Mouse (Mus musculus) lung, embryonic 14.5 days (tissue): Measurements from ENCODE around the gene Ywhah. TPM values are rescaled to one million over a fixed set of nuclear protein-coding genes. Genes with fewer than 3 reads are reported as not detected.

ENCODE experiments used
- ATAC-seq: fragments of 200-750 bp; cut with Nextera tagmentation; 2 replicates; pipeline ENCODE4 v1.8.0; 2017; ENCODE audit warnings: mild to moderate bottlenecking, moderate TSS enrichment, moderate library complexity; ENCODE audit not compliant: insufficient read depth
- DNase-seq: peaks from one replicate; pipeline ENCODE4 v3.0.0-alpha.2; 2015
- H3K27ac ChIP-seq: fragments of 300-500 bp; sonication (generic); 2 replicates; pipeline ENCODE4 v1.5.1; 2014; ENCODE audit warnings: low read depth, mild to moderate bottlenecking, moderate library complexity
- H3K27me3 ChIP-seq: fragments of 300-500 bp; sonication (generic); 2 replicates; pipeline ENCODE4 v1.6.1; 2014; ENCODE audit warnings: low read length, control low read depth; ENCODE audit not compliant: insufficient read depth
- H3K36me3 ChIP-seq: fragments of 300-500 bp; sonication (generic); 2 replicates; pipeline ENCODE4 v1.6.1; 2014; ENCODE audit warnings: control low read depth; ENCODE audit not compliant: insufficient read depth
- H3K4me1 ChIP-seq: fragments of 300-500 bp; sonication (generic); 2 replicates; pipeline ENCODE4 v1.6.1; 2014; ENCODE audit warnings: antibody characterized with exemption, control low read depth; ENCODE audit not compliant: insufficient read depth
- H3K4me2 ChIP-seq: fragments of 300-500 bp; sonication (generic); 2 replicates; pipeline ENCODE4 v1.6.1; 2014; ENCODE audit warnings: mild to moderate bottlenecking
- H3K4me3 ChIP-seq: fragments of 300-500 bp; sonication (generic); 2 replicates; pipeline ENCODE4 v1.5.1; 2014; ENCODE audit warnings: low read depth, low read length
- H3K9ac ChIP-seq: fragments of 300-500 bp; sonication (generic); 2 replicates; pipeline ENCODE4 v1.6.1; 2014
- H3K9me3 ChIP-seq: fragments of 300-500 bp; sonication (generic); 2 replicates; pipeline ENCODE4 v1.6.1; 2016; ENCODE audit warnings: low read depth, low read length, control low read depth
- CTCF ChIP-seq: IDR thresholded peaks from 2 replicates; pipeline ENCODE4 v1.5.1; 2016; ENCODE audit warnings: antibody characterized with exemption, low read depth
- WGBS: fragments of 180-500 bp; shearing (Covaris S2); extraction: QIAGEN DNeasy Blood & Tissue Kit; methylation state at CpG from one replicate; pipeline ENCODE4 v1.1.7; 2014; 5-methylcytosine and 5-hydroxymethylcytosine counted together
- polyA plus RNA-seq: library from polyadenylated mRNA; unstranded; fragments of >200 nt; fragmentation: Nextera tagmentation; extraction: Ambion mirVana; gene quantifications from 2 replicates; pipeline ENCODE4 v1.2.1, GENCODE M21; 2014

Ywhah gene
- polyA plus RNA-seq, 1 experiment from 2014 or later = 415 TPM

- no peak overlapping the region for H3K9ac ChIP-seq
- no peak overlapping the region for H3K4me2 ChIP-seq
- 36% methylated on average over 15 of the region's 15 CpGs for WGBS
- no peak for TF ChIP-seq CTCF
- H3K4me1 ChIP-seq = no peaks in the 10 kb centered on the region
- no peak overlapping the region for H3K4me3 ChIP-seq
- H3K27ac ChIP-seq = no peak overlapping the region
- H3K27me3 ChIP-seq = no peaks in the 10 kb centered on the region
- peak; percentile 43 for DNase-seq
- H3K36me3 ChIP-seq = no peaks in the 10 kb centered on the region
- ATAC-seq = no peak
- no peaks in the 10 kb centered on the region for H3K9me3 ChIP-seq
These were observed 7.2 kb upstream of the Ywhah start for GRCm38 (mm10) chr5:33011132-33012106.

- Histone ChIP-seq H3K4me1 (no peaks in the 10 kb centered on the region), H3K9me3 (no peaks in the 10 kb centered on the region), H3K4me3 (no peak overlapping the region), H3K36me3 (no peaks in the 10 kb centered on the region), H3K4me2 (no peak overlapping the region), H3K27me3 (no peaks in the 10 kb centered on the region), H3K27ac (no peak overlapping the region), H3K9ac (no peak overlapping the region)
- DNase-seq = no peak
- WGBS = 72% methylated on average over 1 of the region's 1 CpGs
- no peak for TF ChIP-seq CTCF
- ATAC-seq = no peak
These were observed 4.5 kb upstream of the Ywhah start for GRCm38 (mm10) chr5:33014096-33014495.

GRCm38 (mm10) chr5:33015579-33015978 is 3.0 kb upstream of the Ywhah start:
- H3K9ac ChIP-seq = no peak overlapping the region
- TF ChIP-seq CTCF = no peak
- WGBS = 52% methylated on average over 5 of the region's 5 CpGs
- no peak overlapping the region for H3K4me3 ChIP-seq
- H3K36me3 ChIP-seq = 0 out of 2 replicates have a peak, but pooled peaks cover 3% of the 10 kb centered on the region
- H3K4me2 ChIP-seq = no peak overlapping the region
- H3K9me3 ChIP-seq = no peaks in the 10 kb centered on the region
- H3K27ac ChIP-seq = no peak overlapping the region
- peaks cover 3% of the 10 kb centered on the region; the same call in 1 of the 2 replicates for H3K4me1 ChIP-seq
- DNase-seq = no peak
- no peak for ATAC-seq
- H3K27me3 ChIP-seq = no peaks in the 10 kb centered on the region

GRCm38 (mm10) chr5:33018189-33018560 is 441 bp upstream of the Ywhah start:
- WGBS = 3% methylated on average over 14 of the region's 15 CpGs
- Histone ChIP-seq H3K27me3 (no peaks in the 10 kb centered on the region), H3K36me3 (peaks cover 16% of the 10 kb centered on the region; the same call in 1 of the 2 replicates), H3K4me2 (peak overlapping the region; percentile 75), H3K27ac (peak overlapping the region; percentile 99), H3K9ac (peak overlapping the region; percentile 70), H3K4me3 (peak overlapping the region; percentile 70), H3K4me1 (peaks cover 4% of the 10 kb centered on the region; the same call in 1 of the 2 replicates), H3K9me3 (no peaks in the 10 kb centered on the region)
- DNase-seq (no peak), ATAC-seq (peak; percentile 73)
- TF ChIP-seq CTCF = no peak

- 0% methylated on average over 12 of the region's 12 CpGs for WGBS
- DNase-seq = peak; percentile 41
- Histone ChIP-seq H3K4me1 (peaks cover 4% of the 10 kb centered on the region; the same call in 1 of the 2 replicates), H3K9me3 (no peaks in the 10 kb centered on the region), H3K27ac (peak overlapping the region; percentile 99), H3K4me3 (peak overlapping the region; percentile 70), H3K9ac (peak overlapping the region; percentile 85), H3K4me2 (peak overlapping the region; percentile 82), H3K36me3 (peaks cover 27% of the 10 kb centered on the region), H3K27me3 (no peaks in the 10 kb centered on the region)
- no peak for ATAC-seq
- no peak for TF ChIP-seq CTCF
These were observed 808 bp downstream of the Ywhah start for GRCm38 (mm10) chr5:33019426-33019821.

- H3K9me3 ChIP-seq = no peaks in the 10 kb centered on the region
- ATAC-seq = no peak
- no peak overlapping the region for H3K4me3 ChIP-seq
- no peak for DNase-seq
- H3K9ac ChIP-seq = no peak overlapping the region
- TF ChIP-seq CTCF = peak; percentile 35; the same call in 1 of the 2 replicates
- no peaks in the 10 kb centered on the region for H3K27me3 ChIP-seq
- no peak overlapping the region for H3K27ac ChIP-seq
- H3K4me2 ChIP-seq = no peak overlapping the region
- 84% methylated on average over 2 of the region's 2 CpGs for WGBS
- peaks cover 47% of the 10 kb centered on the region for H3K36me3 ChIP-seq
- peaks cover 4% of the 10 kb centered on the region; the same call in 1 of the 2 replicates for H3K4me1 ChIP-seq
These were observed 3.0 kb downstream of the Ywhah start for GRCm38 (mm10) chr5:33021622-33022021.

GRCm38 (mm10) chr5:33023337-33023736 is 4.7 kb downstream of the Ywhah start:
- no peak for ATAC-seq
- 88% methylated on average over 4 of the region's 4 CpGs for WGBS
- Histone ChIP-seq H3K27ac (no peak overlapping the region), H3K36me3 (peaks cover 54% of the 10 kb centered on the region), H3K4me2 (no peak overlapping the region), H3K9ac (no peak overlapping the region), H3K9me3 (no peaks in the 10 kb centered on the region), H3K4me1 (peaks cover 4% of the 10 kb centered on the region; the same call in 1 of the 2 replicates), H3K4me3 (no peak overlapping the region), H3K27me3 (no peaks in the 10 kb centered on the region)
- no peak for DNase-seq
- no peak for TF ChIP-seq CTCF
